ENCODE assay signal across 31 mouse cellular contexts in the genomic region with DNA sequence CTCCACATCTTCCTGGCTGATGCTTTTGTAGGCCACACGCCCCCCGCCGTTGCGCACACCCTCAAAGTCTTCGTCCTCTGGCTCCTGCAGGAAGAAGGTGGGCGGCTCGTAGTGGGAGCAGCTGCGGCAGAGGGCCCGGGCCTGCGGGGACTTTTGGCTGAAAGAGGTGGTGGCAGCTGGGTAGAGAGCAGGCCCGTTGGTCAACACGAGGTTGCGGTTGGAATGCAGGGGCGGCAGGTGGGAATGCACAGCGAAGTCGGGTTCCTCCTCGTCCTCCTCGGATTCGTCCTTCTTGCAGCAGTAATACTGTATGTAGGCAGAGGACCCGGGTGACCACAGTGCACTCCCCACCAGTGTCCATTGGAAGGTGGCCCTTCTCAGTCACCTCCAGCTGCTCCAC. TPM values are rescaled to one million over a fixed set of nuclear protein-coding genes. Genes with fewer than 3 reads are reported as not detected.
"Had no signal": no experiment of that assay in that cellular context is flagged by ENCODE, and none has a peak within 500 bp of the region (broad histone marks: within the 10 kb centered on the region; RNA-seq: fewer than 3 reads in every experiment).

No protein-coding gene starts in this region.

- H3K4me3 ChIP-seq: heart, embryonic 10.5 days; heart, embryonic 12.5 days; hindbrain, embryonic 13.5 days; hindbrain, embryonic 15.5 days; kidney, embryonic 15.5 days; limb, embryonic 12.5 days; liver, embryonic 13.5 days; liver, embryonic 15.5 days had no signal

- DNase-seq: gastrocnemius, postnatal 14 days; gastrocnemius, postnatal 36 days; heart, adult 18-20 months; heart, postnatal 10 days; heart, postnatal 36 days; kidney, adult 11 months; kidney, adult 2 months; kidney, adult 9 months; kidney, postnatal 14 days; kidney, postnatal 36 days; layer of hippocampus, postnatal 36 days; left cerebral cortex, postnatal 4 days; liver; liver, embryonic 13.5 days; liver, postnatal 0 days had no signal

- H3K36me3 ChIP-seq: hindbrain, embryonic 13.5 days; hindbrain, embryonic 15.5 days; kidney, embryonic 15.5 days; liver, embryonic 13.5 days; liver, embryonic 15.5 days had no signal

- H3K27ac ChIP-seq: heart, embryonic 10.5 days; hindbrain, embryonic 13.5 days; hindbrain, embryonic 15.5 days; hindbrain, postnatal 0 days; kidney, embryonic 15.5 days; kidney, postnatal 0 days; limb, embryonic 12.5 days; liver, embryonic 13.5 days; liver, embryonic 15.5 days had no signal

- H3K4me2 ChIP-seq: heart, embryonic 12.5 days; hindbrain, embryonic 13.5 days; hindbrain, embryonic 15.5 days; kidney, embryonic 15.5 days; limb, embryonic 12.5 days; liver, embryonic 11.5 days; liver, embryonic 13.5 days; liver, embryonic 15.5 days had no signal

- ATAC-seq: hindbrain, postnatal 0 days; intestine, embryonic 16.5 days; liver, postnatal 0 days had no signal

- H3K27me3 ChIP-seq: hindbrain, embryonic 15.5 days; liver, embryonic 13.5 days; liver, embryonic 15.5 days had no signal

RNA-seq across cellular contexts. Expression of a gene that starts 29.7 kb away (rescaled TPM):
- total RNA-seq: gastrocnemius, adult 18-20 months; gastrocnemius, postnatal 36 days; hematopoietic stem cell, adult 5-6 weeks had no signal
- polyA plus RNA-seq: kidney, postnatal 0 days; liver, embryonic 15.5 days; liver, postnatal 0 days had no signal

RNA-seq across cellular contexts. Expression of a gene that starts 33.4 kb away (rescaled TPM):
- total RNA-seq: hematopoietic stem cell, adult 5-6 weeks had no signal

RNA-seq across cellular contexts. Expression of a gene that starts 40.6 kb away (rescaled TPM):
- total RNA-seq: heart, adult 18-20 months; heart, adult 8-10 months; heart, postnatal 36 days; hematopoietic stem cell, adult 5-6 weeks; hindbrain, postnatal 0 days had no signal
- polyA plus RNA-seq: intestine, embryonic 14.5 days; kidney, postnatal 0 days; liver, postnatal 0 days had no signal

RNA-seq across cellular contexts. Expression of a gene that starts 52.4 kb away (rescaled TPM):
- total RNA-seq: gastrocnemius, adult 18-20 months; gastrocnemius, adult 8-10 months; gastrocnemius, postnatal 36 days; hematopoietic stem cell, adult 5-6 weeks had no signal
- polyA plus RNA-seq: liver, postnatal 0 days had no signal
